Mouse (Mus musculus) brain, embryonic 14.5 days (tissue): ENCODE results near the gene Golga4.

Source experiments
- CTCF ChIP-seq: fragments of 200-500 bp; IDR thresholded peaks from 2 replicates; pipeline ENCODE4 v1.5.1; 2012; ENCODE audit warnings: inconsistent platforms, mild to moderate bottlenecking, moderate library complexity, borderline replicate concordance; ENCODE audit not compliant: insufficient read depth, insufficient read length; ENCODE audit errors: extremely low read depth
- POLR2A ChIP-seq: fragments of 200-500 bp; IDR thresholded peaks from 2 replicates; pipeline ENCODE4 v1.6.1; 2012; ENCODE audit warnings: mild to moderate bottlenecking, inconsistent platforms, borderline replicate concordance; ENCODE audit not compliant: poor library complexity, insufficient read depth, insufficient read length, severe bottlenecking; ENCODE audit errors: extremely low read depth

DNA sequence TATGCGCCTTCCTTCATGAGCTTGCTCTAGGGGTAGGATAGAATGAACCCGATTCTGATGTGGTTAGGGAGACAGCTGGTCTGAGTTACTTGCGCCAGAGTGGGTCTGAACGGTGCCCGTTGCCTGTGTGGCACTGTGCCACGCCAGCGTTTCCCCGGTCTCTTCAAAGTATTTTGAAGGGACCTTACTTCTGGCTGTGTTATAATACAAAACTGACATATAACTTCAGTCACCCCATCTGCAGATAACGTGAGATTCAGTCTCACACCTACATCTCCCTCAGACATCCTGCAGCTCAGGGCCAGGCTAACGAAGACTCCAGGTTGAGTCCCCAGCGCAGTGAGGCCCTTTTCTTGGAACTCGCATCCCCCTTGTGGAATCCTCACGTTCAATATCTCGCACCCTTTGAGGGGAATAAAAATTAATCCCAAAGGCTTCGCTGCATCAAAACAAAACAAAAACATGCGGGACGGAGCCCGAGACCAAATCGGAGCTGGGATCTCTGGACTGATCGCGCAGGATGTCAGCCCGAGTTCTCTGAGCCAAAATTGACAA is 29.8 kb upstream of the Golga4 start:
- TF ChIP-seq CTCF: no peak
- TF ChIP-seq POLR2A: no peak
